Mouse (Mus musculus): ENCODE results near the gene Fkbp4. TPM values are rescaled to one million over a fixed set of nuclear protein-coding genes. Genes with fewer than 3 reads are reported as not detected.

Fkbp4 gene
- 10 to 100 TPM; 39.2 to 39.7 TPM for total RNA-seq (2023)

GRCm38 (mm10) chr6:128438317-128438870, at the start of gene Fkbp4:
Fkbp4 (minus strand) TSS chr6:128438677.

GRCm38 (mm10) chr6:128424269-128425019, 14.0 kb downstream of the Fkbp4 start, which contains the start of gene Itfg2:
Itfg2 (minus strand) TSS chr6:128424931.

GRCm38 (mm10) chr6:128398996-128399395, 39.5 kb downstream of the Fkbp4 start, which contains the start of gene Nrip2:
Nrip2 (plus strand) TSS chr6:128399296.

Other genes with a start within 250 kb of the Fkbp4 start
- gene Tead4, start 137.9 kb downstream of the Fkbp4 start, total RNA-seq (2023): under 1 TPM; 0.20 to 0.38 TPM
- gene Tulp3, start 82.8 kb downstream of the Fkbp4 start, total RNA-seq (2023): under 1 TPM; 0.37 to 0.84 TPM
- 10 to 100 TPM; 30.0 to 36.6 TPM for gene Rhno1, start 75.8 kb downstream of the Fkbp4 start, total RNA-seq (2023)
- gene Foxm1, start 75.7 kb downstream of the Fkbp4 start, total RNA-seq (2023): 10 to 100 TPM; 48.9 to 56.7 TPM
- not detected for gene Tex52, start 63.2 kb downstream of the Fkbp4 start, total RNA-seq (2023)
- not detected for gene Gm44596, start 63.2 kb downstream of the Fkbp4 start, total RNA-seq (2023)
- gene Nrip2, start 39.4 kb downstream of the Fkbp4 start, total RNA-seq (2023): not detected
- 10 to 100 TPM; 12.3 to 12.7 TPM for gene Itfg2, start 13.7 kb downstream of the Fkbp4 start, total RNA-seq (2023)
- not detected for gene Pzp, start 88.0 kb upstream of the Fkbp4 start, total RNA-seq (2023)
- not detected for gene A2ml1, start 142.9 kb upstream of the Fkbp4 start, total RNA-seq (2023)
- not detected for gene Klrb1a, start 184.9 kb upstream of the Fkbp4 start, total RNA-seq (2023)
- under 1 TPM in 1 of 2 experiments, not detected in 1; 0.84 TPM for gene Clec2h, start 223.7 kb upstream of the Fkbp4 start, total RNA-seq (2023)

All from neutrophil, adult 59 days (primary cell).